Mouse (Mus musculus): ENCODE data around the gene Ifit3.
"Not testable (repeated sequence)": the region's sequence is repeated elsewhere in the genome, so short reads cannot be mapped to it uniquely, and the experiment has no call there.

The Ifit3 gene

GRCm38 (mm10) chr19:34583126-34583766 lies at the start of gene Ifit3:
Gene Ifit3, plus strand, starts transcription at chr19:34583531.
- not testable (repeated sequence) for DNase-seq (ENCODE audit: low spot score in 2 of 2)

- DNase-seq (ENCODE audit: low spot score in 2 of 2), result no peak
Observed at GRCm38 (mm10) chr19:34539422-34539821, 43.9 kb upstream of the Ifit3 start.

GRCm38 (mm10) chr19:34546211-34546610 lies 37.1 kb upstream of the Ifit3 start:
- DNase-seq (ENCODE audit: low spot score in 2 of 2), result no peak

GRCm38 (mm10) chr19:34547976-34548375 lies 35.4 kb upstream of the Ifit3 start:
- peak; percentile 81 to 93 for DNase-seq (ENCODE audit: low spot score in 2 of 2)

- no peak for DNase-seq (ENCODE audit: low spot score in 2 of 2)
Observed at GRCm38 (mm10) chr19:34550205-34550533, 33.2 kb upstream of the Ifit3 start.

GRCm38 (mm10) chr19:34550534-34551223 lies 32.7 kb upstream of the Ifit3 start, which contains the start of gene Ifit2:
Gene Ifit2, plus strand, starts transcription at chr19:34550694.
- peak; percentile 65 to 78 for DNase-seq (ENCODE audit: low spot score in 2 of 2)

- no peak for DNase-seq (ENCODE audit: low spot score in 2 of 2)
Observed at GRCm38 (mm10) chr19:34551981-34552380, 31.4 kb upstream of the Ifit3 start.

GRCm38 (mm10) chr19:34553021-34553420 lies 30.3 kb upstream of the Ifit3 start:
- DNase-seq (ENCODE audit: low spot score in 2 of 2), result no peak

- DNase-seq (ENCODE audit: low spot score in 2 of 2), result no peak
Observed at GRCm38 (mm10) chr19:34553522-34553921, 29.8 kb upstream of the Ifit3 start.

- DNase-seq (ENCODE audit: low spot score in 2 of 2), result no peak
Observed at GRCm38 (mm10) chr19:34554061-34554460, 29.3 kb upstream of the Ifit3 start.

- DNase-seq (ENCODE audit: low spot score in 2 of 2), result no peak
Observed at GRCm38 (mm10) chr19:34556621-34557020, 26.7 kb upstream of the Ifit3 start.

GRCm38 (mm10) chr19:34562556-34562955 lies 20.8 kb upstream of the Ifit3 start:
- no peak for DNase-seq (ENCODE audit: low spot score in 2 of 2)

GRCm38 (mm10) chr19:34566178-34566784 lies 17.1 kb upstream of the Ifit3 start:
- no peak for DNase-seq (ENCODE audit: low spot score in 2 of 2)

GRCm38 (mm10) chr19:34568988-34569895 lies 14.1 kb upstream of the Ifit3 start:
- no peak for DNase-seq (ENCODE audit: low spot score in 2 of 2)

GRCm38 (mm10) chr19:34569896-34570476 lies 13.3 kb upstream of the Ifit3 start:
- no peak for DNase-seq (ENCODE audit: low spot score in 2 of 2)

- DNase-seq (ENCODE audit: low spot score in 2 of 2), result no peak
Observed at GRCm38 (mm10) chr19:34571080-34571479, 12.3 kb upstream of the Ifit3 start.

GRCm38 (mm10) chr19:34573650-34574049 lies 9.7 kb upstream of the Ifit3 start:
- DNase-seq (ENCODE audit: low spot score in 2 of 2), result no peak

GRCm38 (mm10) chr19:34577121-34577520 lies 6.2 kb upstream of the Ifit3 start:
- DNase-seq (ENCODE audit: low spot score in 2 of 2), result no peak

GRCm38 (mm10) chr19:34582696-34583095 lies 635 bp upstream of the Ifit3 start:
- DNase-seq (ENCODE audit: low spot score in 2 of 2), result not testable (repeated sequence)

GRCm38 (mm10) chr19:34585740-34586458 lies 2.6 kb downstream of the Ifit3 start:
- not testable (repeated sequence) for DNase-seq (ENCODE audit: low spot score in 2 of 2)
